14 mouse cellular contexts compared by ENCODE assay signal in the genomic region with DNA sequence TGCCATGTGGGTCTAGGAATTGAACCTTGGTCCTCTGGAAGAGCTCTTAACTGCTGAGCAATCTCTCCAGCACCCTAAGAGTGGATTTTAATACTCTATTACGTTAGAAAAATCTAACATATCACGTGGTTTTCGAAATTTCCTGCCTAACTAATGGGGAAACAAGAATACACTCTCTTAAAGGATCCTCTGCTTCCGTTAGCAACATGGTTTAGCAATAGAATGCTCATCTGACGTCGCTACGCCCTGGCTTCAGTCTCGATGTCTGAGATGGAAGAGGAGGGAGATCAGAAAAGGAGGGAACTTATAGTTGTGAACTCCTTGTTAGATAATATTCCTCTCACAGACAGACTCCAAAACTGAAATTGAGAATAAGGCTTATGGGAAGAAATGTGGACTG.
"Had no signal": no experiment of that assay in that cellular context is flagged by ENCODE, and none has a peak within 500 bp of the region (broad histone marks: within the 10 kb centered on the region; RNA-seq: fewer than 3 reads in every experiment).

No protein-coding gene starts in this region.

- H3K9ac ChIP-seq: liver, embryonic 14.5 days; lung, embryonic 14.5 days; midbrain, embryonic 13.5 days; midbrain, embryonic 15.5 days; neural tube, embryonic 12.5 days had no signal

- H3K4me2 ChIP-seq: lung, embryonic 14.5 days; midbrain, embryonic 11.5 days; midbrain, embryonic 13.5 days; midbrain, embryonic 15.5 days; neural tube, embryonic 12.5 days had no signal

- H3K4me3 ChIP-seq: megakaryocyte, embryonic 14.5 days; midbrain, embryonic 13.5 days; midbrain, embryonic 15.5 days; neural tube, embryonic 12.5 days had no signal

- H3K27me3 ChIP-seq: megakaryocyte, embryonic 14.5 days; midbrain, embryonic 13.5 days; midbrain, embryonic 15.5 days; neural tube, embryonic 12.5 days had no signal

- DNase-seq: lung, adult 18-20 months; lung, embryonic 14.5 days; lung, postnatal 10 days; lung, postnatal 4 days; right cerebral cortex, postnatal 14 days; thymus, adult 18-20 months; thymus, postnatal 14 days; thymus, postnatal 36 days had no signal

- ATAC-seq: midbrain, embryonic 13.5 days; midbrain, embryonic 15.5 days had no signal

- H3K9me3 ChIP-seq: megakaryocyte, embryonic 14.5 days; midbrain, embryonic 13.5 days; midbrain, embryonic 15.5 days; neural tube, embryonic 12.5 days had no signal

- H3K27ac ChIP-seq: liver, embryonic 14.5 days; midbrain, embryonic 13.5 days; midbrain, embryonic 15.5 days; neural tube, embryonic 12.5 days had no signal
